Mouse (Mus musculus): Measurements from ENCODE around the gene Arhgef3. TPM values are rescaled to one million over a fixed set of nuclear protein-coding genes. Genes with fewer than 3 reads are reported as not detected.
"Not testable (repeated sequence)": the region's sequence is repeated elsewhere in the genome, so short reads cannot be mapped to it uniquely, and the experiment has no call there.

Gene Arhgef3
- polyA plus RNA-seq, 1 experiment from 2014 or later = 15.2 TPM

DNA sequence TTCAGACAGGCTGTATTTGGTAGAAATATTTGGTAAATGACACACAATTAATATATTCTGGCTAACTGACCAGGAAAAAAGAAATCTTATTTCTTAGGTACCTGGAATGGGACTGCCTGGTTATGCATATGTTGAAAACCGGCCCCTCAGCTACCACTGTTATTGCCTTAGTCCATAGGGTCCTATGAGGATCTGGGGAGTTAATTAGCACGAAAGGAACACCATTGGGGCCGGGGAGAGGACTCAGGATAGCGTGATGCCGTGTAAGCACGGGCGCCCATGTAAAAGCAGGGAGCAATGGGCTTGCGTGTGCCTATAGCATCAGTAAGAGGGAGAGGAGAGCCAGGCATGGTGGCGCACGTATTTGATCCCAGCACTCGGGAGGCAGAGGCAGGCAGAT is 85.2 kb downstream of the Arhgef3 start:
- no peaks in the 10 kb centered on the region for H3K9me3 ChIP-seq
- WGBS = 93% methylated on average over 11 of the region's 11 CpGs
- no peaks in the 10 kb centered on the region for H3K4me1 ChIP-seq
- no peaks in the 10 kb centered on the region for H3K27me3 ChIP-seq (replicated peaks)
- H3K9ac ChIP-seq = no peak overlapping the region
- no peak for ATAC-seq (ENCODE audit: insufficient read depth, low FRiP score, low read depth)
- no peak overlapping the region for H3K4me3 ChIP-seq (replicated peaks)
- no peak overlapping the region for H3K4me2 ChIP-seq
- H3K36me3 ChIP-seq = no peaks in the 10 kb centered on the region
- H3K27ac ChIP-seq = no peak overlapping the region

- Histone ChIP-seq H3K4me2 (no peak overlapping the region), H3K27me3 (replicated peaks) (no peaks in the 10 kb centered on the region), H3K4me1 (no peaks in the 10 kb centered on the region), H3K9ac (no peak overlapping the region), H3K27ac (no peak overlapping the region), H3K9me3 (no peaks in the 10 kb centered on the region), H3K4me3 (replicated peaks) (no peak overlapping the region), H3K36me3 (no peaks in the 10 kb centered on the region)
- ATAC-seq (ENCODE audit: insufficient read depth, low FRiP score, low read depth) = no peak
- 69% methylated on average over 12 of the region's 12 CpGs for WGBS
These were observed 86.3 kb downstream of the Arhgef3 start for GRCm38 (mm10) chr14:27200743-27201576.

- H3K9ac ChIP-seq = no peak overlapping the region
- no peak overlapping the region for H3K4me2 ChIP-seq
- H3K27ac ChIP-seq = no peak overlapping the region
- no peak for ATAC-seq (ENCODE audit: insufficient read depth, low FRiP score, low read depth)
- no peaks in the 10 kb centered on the region for H3K27me3 ChIP-seq (replicated peaks)
- no peaks in the 10 kb centered on the region for H3K36me3 ChIP-seq
- WGBS = 43% methylated on average over 5 of the region's 5 CpGs
- no peak overlapping the region for H3K4me3 ChIP-seq (replicated peaks)
- no peaks in the 10 kb centered on the region for H3K9me3 ChIP-seq
- H3K4me1 ChIP-seq = no peaks in the 10 kb centered on the region
These were observed 87.1 kb downstream of the Arhgef3 start for GRCm38 (mm10) chr14:27201824-27202223.

DNA sequence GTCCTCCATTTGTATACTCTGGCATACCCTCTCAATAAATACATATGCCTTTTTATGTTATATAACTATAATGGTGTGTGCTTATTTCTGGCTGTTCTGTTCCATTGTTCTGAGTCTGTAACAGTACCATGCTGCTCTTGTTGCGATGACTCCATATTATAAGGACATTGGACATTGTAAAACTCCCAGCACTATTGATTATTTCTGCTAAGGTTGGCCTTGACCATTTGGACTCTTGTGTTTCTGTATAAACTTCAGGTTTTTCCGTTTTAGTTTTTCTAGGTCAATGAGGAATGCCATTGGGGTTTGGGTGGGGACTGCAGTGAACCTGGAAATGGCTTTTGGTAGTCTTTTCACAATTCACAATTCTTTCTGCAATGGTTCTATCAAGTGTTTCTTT is 90.0 kb downstream of the Arhgef3 start:
- WGBS = 82% methylated on average over 2 of the region's 2 CpGs

DNA sequence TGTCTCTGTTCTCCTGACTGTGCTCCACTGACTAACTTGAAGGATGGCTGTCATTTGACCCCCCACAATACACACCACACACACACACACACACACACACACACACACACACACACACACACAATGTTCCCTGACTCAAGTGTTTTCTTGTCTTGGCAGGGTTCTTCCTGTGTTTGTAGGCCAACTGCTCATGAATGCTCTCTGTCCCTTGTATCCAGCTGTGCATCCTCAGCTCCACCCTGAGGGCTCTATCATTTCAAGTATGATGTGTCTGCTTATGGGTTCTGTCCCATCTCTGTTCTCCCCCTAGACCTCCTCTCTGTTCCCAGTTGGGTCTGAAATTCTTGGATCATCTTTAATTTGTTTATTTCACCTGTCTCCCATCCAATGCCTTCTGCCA is 91.7 kb downstream of the Arhgef3 start:
- no peak overlapping the region for H3K4me2 ChIP-seq
- H3K9me3 ChIP-seq = no peaks in the 10 kb centered on the region
- no peak overlapping the region for H3K27ac ChIP-seq
- H3K4me1 ChIP-seq = no peaks in the 10 kb centered on the region
- no peaks in the 10 kb centered on the region for H3K27me3 ChIP-seq (replicated peaks)
- ATAC-seq (ENCODE audit: insufficient read depth, low FRiP score, low read depth) = no peak
- no peak overlapping the region for H3K4me3 ChIP-seq (replicated peaks)
- H3K36me3 ChIP-seq = no peaks in the 10 kb centered on the region
- no peak overlapping the region for H3K9ac ChIP-seq

More for the DNA sequence above, 90.0 kb downstream of the Arhgef3 start:
- H3K36me3 ChIP-seq = no peaks in the 10 kb centered on the region
- no peak for ATAC-seq (ENCODE audit: insufficient read depth, low FRiP score, low read depth)
- no peak overlapping the region for H3K4me2 ChIP-seq
- H3K9ac ChIP-seq = no peak overlapping the region
- H3K4me3 ChIP-seq (replicated peaks) = no peak overlapping the region
- H3K4me1 ChIP-seq = no peaks in the 10 kb centered on the region
- no peak overlapping the region for H3K27ac ChIP-seq
- no peaks in the 10 kb centered on the region for H3K9me3 ChIP-seq
- H3K27me3 ChIP-seq (replicated peaks) = no peaks in the 10 kb centered on the region

DNA sequence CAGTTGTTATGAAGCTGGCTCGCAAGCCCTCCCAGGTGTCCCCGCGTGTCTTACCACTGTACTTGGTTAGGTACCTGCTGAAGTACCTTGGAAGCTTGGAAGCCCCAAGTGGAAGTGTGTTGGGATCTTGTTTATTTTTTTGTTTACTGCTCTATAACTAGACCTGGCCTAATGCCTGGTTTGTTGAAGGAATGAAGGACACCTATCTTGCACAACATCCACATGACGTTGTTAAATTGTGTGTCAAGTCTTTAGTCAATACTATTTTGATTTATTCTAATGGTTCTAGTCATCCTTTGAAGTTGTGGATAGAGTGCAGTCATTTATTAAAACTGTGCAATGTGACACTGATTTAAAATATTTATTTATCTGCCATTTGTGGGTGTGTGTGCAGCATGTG is 94.8 kb downstream of the Arhgef3 start:
- Histone ChIP-seq H3K9me3 (no peaks in the 10 kb centered on the region), H3K9ac (no peak overlapping the region), H3K4me2 (no peak overlapping the region), H3K36me3 (no peaks in the 10 kb centered on the region), H3K27me3 (replicated peaks) (no peaks in the 10 kb centered on the region), H3K4me3 (replicated peaks) (no peak overlapping the region), H3K27ac (no peak overlapping the region), H3K4me1 (no peaks in the 10 kb centered on the region)
- WGBS = 91% methylated on average over 4 of the region's 4 CpGs
- no peak for ATAC-seq (ENCODE audit: insufficient read depth, low FRiP score, low read depth)

GRCm38 (mm10) chr14:27210801-27211200 is 96.1 kb downstream of the Arhgef3 start:
- WGBS = 62% methylated on average over 9 of the region's 9 CpGs
- not testable (repeated sequence) for H3K4me2 ChIP-seq; H3K4me3 ChIP-seq (replicated peaks); H3K27ac ChIP-seq; H3K9me3 ChIP-seq; ATAC-seq (ENCODE audit: insufficient read depth, low FRiP score, low read depth); H3K36me3 ChIP-seq; H3K4me1 ChIP-seq; H3K9ac ChIP-seq; H3K27me3 ChIP-seq (replicated peaks)

DNA sequence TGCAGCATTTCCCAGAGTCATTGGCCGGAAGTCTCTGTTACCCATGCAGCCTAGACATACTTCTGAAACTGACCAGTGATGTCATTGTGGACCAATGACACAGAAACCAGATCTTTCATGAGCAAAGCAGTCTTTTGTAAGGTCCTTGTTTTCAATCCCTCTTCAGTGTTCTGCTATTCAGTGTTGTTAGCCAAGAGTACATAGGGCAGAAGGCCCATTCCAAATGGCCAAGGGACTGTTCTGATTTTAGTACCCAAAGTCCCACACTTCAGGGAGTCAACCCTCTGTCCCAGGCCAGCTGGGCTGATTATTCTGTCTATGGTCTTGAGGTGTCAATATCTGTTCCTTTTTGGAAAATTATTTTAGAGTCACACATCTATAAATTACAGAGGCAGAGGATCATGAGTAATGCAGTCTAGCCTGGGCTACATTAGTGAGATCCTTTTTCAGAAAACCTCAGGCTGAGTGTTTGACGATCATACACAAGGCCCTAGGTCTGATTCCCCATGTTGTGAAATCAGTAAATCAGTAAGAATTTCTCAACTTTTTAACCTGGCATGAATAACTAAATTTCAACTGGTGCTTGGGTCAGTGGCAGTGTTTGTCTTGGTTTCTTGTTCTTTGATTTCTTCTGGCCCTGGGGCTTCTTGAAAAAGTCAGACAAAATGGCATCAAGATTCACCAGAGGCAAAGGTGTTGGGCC is 97.2 kb downstream of the Arhgef3 start:
- WGBS = 90% methylated on average over 2 of the region's 2 CpGs
- Histone ChIP-seq H3K36me3 (no peaks in the 10 kb centered on the region), H3K27me3 (replicated peaks) (no peaks in the 10 kb centered on the region), H3K9me3 (no peaks in the 10 kb centered on the region), H3K4me1 (no peaks in the 10 kb centered on the region), H3K4me3 (replicated peaks) (no peak overlapping the region), H3K27ac (no peak overlapping the region), H3K4me2 (no peak overlapping the region), H3K9ac (no peak overlapping the region)
- ATAC-seq (ENCODE audit: insufficient read depth, low FRiP score, low read depth) = no peak

GRCm38 (mm10) chr14:27214232-27214631 is 99.5 kb downstream of the Arhgef3 start:
- Histone ChIP-seq H3K9ac (no peak overlapping the region), H3K4me2 (no peak overlapping the region), H3K27me3 (replicated peaks) (no peaks in the 10 kb centered on the region), H3K9me3 (no peaks in the 10 kb centered on the region), H3K36me3 (no peaks in the 10 kb centered on the region), H3K4me3 (replicated peaks) (no peak overlapping the region), H3K4me1 (no peaks in the 10 kb centered on the region), H3K27ac (no peak overlapping the region)
- WGBS = 43% methylated on average over 2 of the region's 2 CpGs
- peak; percentile 22; the same call in 1 of the 2 replicates for ATAC-seq (ENCODE audit: insufficient read depth, low FRiP score, low read depth)

GRCm38 (mm10) chr14:27219668-27220067 is 105.0 kb downstream of the Arhgef3 start:
- no peaks in the 10 kb centered on the region for H3K36me3 ChIP-seq
- no peak for ATAC-seq (ENCODE audit: insufficient read depth, low FRiP score, low read depth)
- no peak overlapping the region for H3K4me3 ChIP-seq (replicated peaks)
- no peaks in the 10 kb centered on the region for H3K4me1 ChIP-seq
- H3K27ac ChIP-seq = no peak overlapping the region
- H3K27me3 ChIP-seq (replicated peaks) = no peaks in the 10 kb centered on the region
- WGBS = 74% methylated on average over 7 of the region's 7 CpGs
- H3K4me2 ChIP-seq = no peak overlapping the region
- H3K9me3 ChIP-seq = no peaks in the 10 kb centered on the region
- no peak overlapping the region for H3K9ac ChIP-seq

DNA sequence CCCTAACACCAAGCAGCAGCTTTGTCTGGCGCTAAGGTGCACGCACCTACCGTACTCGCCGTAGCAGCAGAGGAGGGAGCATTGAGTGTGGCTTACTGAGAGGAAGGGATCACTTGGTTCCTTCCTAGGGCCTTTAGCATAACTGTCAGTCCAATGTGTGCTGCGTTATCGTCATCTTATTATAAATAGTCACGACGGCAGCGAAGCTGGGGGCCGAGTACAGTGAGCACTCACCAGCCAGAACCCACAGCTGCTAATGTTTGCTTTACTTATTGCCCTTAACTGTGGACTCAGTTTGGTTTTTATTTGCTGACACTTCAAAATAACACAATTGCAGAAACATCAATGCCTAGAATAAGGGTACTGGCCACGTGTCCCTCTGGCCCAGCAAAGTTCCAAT is 105.6 kb downstream of the Arhgef3 start:
- H3K4me3 ChIP-seq (replicated peaks) = no peak overlapping the region
- H3K9me3 ChIP-seq = no peaks in the 10 kb centered on the region
- H3K4me1 ChIP-seq = no peaks in the 10 kb centered on the region
- no peaks in the 10 kb centered on the region for H3K27me3 ChIP-seq (replicated peaks)
- H3K36me3 ChIP-seq = no peaks in the 10 kb centered on the region
- H3K27ac ChIP-seq = no peak overlapping the region
- no peak; the same call in 1 of the 2 replicates for ATAC-seq (ENCODE audit: insufficient read depth, low FRiP score, low read depth)
- no peak overlapping the region for H3K4me2 ChIP-seq
- 54% methylated on average over 12 of the region's 12 CpGs for WGBS
- no peak overlapping the region for H3K9ac ChIP-seq

- ATAC-seq (ENCODE audit: insufficient read depth, low FRiP score, low read depth) = no peak
- Histone ChIP-seq H3K9me3 (no peaks in the 10 kb centered on the region), H3K27ac (no peak overlapping the region; the same call in 1 of the 2 replicates), H3K4me1 (peaks cover 8% of the 10 kb centered on the region; the same call in 1 of the 2 replicates), H3K36me3 (no peaks in the 10 kb centered on the region), H3K4me2 (no peak overlapping the region), H3K9ac (no peak overlapping the region), H3K27me3 (replicated peaks) (no peaks in the 10 kb centered on the region), H3K4me3 (replicated peaks) (no peak overlapping the region)
- 79% methylated on average over 7 of the region's 7 CpGs for WGBS
These were observed 109.9 kb downstream of the Arhgef3 start for GRCm38 (mm10) chr14:27224636-27225035.

Measured in stomach, embryonic 15.5 days (tissue).